Mouse (Mus musculus) forebrain, embryonic 15.5 days (tissue): Measurements from ENCODE around the gene Fam81a. TPM values are rescaled to one million over a fixed set of nuclear protein-coding genes. Genes with fewer than 3 reads are reported as not detected.

Experiments used
- ATAC-seq: fragments of 200-750 bp; cut with Nextera tagmentation; replicated peaks from 2 replicates; pipeline ENCODE4 v1.8.0; 2017; ENCODE audit warnings: mild to moderate bottlenecking, moderate TSS enrichment, moderate library complexity
- H3K27ac ChIP-seq: fragments of 300-500 bp; sonication (generic); replicated peaks from 2 replicates; pipeline ENCODE4 v1.5.1; 2015; ENCODE audit warnings: mild to moderate bottlenecking, inconsistent platforms
- H3K27me3 ChIP-seq: fragments of 300-500 bp; sonication (generic); 2 replicates; pipeline ENCODE4 v1.6.1; 2015; ENCODE audit warnings: inconsistent platforms
- H3K36me3 ChIP-seq: fragments of 300-500 bp; sonication (generic); 2 replicates; pipeline ENCODE4 v1.6.1; 2015; ENCODE audit warnings: mild to moderate bottlenecking, inconsistent platforms
- H3K4me1 ChIP-seq: fragments of 300-500 bp; sonication (generic); 2 replicates; pipeline ENCODE4 v1.6.1; 2015; ENCODE audit warnings: inconsistent platforms
- H3K4me2 ChIP-seq: fragments of 300-500 bp; sonication (generic); replicated peaks from 2 replicates; pipeline ENCODE4 v1.6.1; 2015; ENCODE audit warnings: mild to moderate bottlenecking, inconsistent platforms
- H3K4me3 ChIP-seq: fragments of 300-500 bp; sonication (generic); 2 replicates; pipeline ENCODE4 v1.5.1; 2015; ENCODE audit warnings: mild to moderate bottlenecking, inconsistent platforms
- H3K9ac ChIP-seq: fragments of 300-500 bp; sonication (generic); replicated peaks from 2 replicates; pipeline ENCODE4 v1.6.1; 2015; ENCODE audit warnings: mild to moderate bottlenecking, inconsistent platforms
- H3K9me3 ChIP-seq: fragments of 300-500 bp; sonication (generic); 2 replicates; pipeline ENCODE4 v1.6.1; 2016; ENCODE audit warnings: inconsistent platforms
- WGBS: fragments of 180-500 bp; shearing (Covaris S2); methylation state at CpG from one replicate; pipeline ENCODE4 v1.1.7; 2015; ENCODE audit warnings: mixed read lengths; 5-methylcytosine and 5-hydroxymethylcytosine counted together
- polyA plus RNA-seq: library from polyadenylated mRNA; unstranded; fragments of >200 nt; fragmentation: Nextera tagmentation; extraction: Ambion mirVana; gene quantifications from 2 replicates; pipeline ENCODE4 v1.2.1, GENCODE M21; 2015

The Fam81a gene
- polyA plus RNA-seq, 1 experiment from 2014 or later: 10.5 TPM

- no peaks in the 10 kb centered on the region for H3K4me1 ChIP-seq
- 92% methylated on average over 7 of the region's 7 CpGs for WGBS
Observed at GRCm38 (mm10) chr9:70081767-70082166, 60.6 kb downstream of the Fam81a start.

GRCm38 (mm10) chr9:70080976-70081375 lies 61.4 kb downstream of the Fam81a start:
- no peak overlapping the region for H3K27ac ChIP-seq
- ATAC-seq: no peak
- no peaks in the 10 kb centered on the region for H3K9me3 ChIP-seq
- no peak overlapping the region for H3K4me2 ChIP-seq
- no peaks in the 10 kb centered on the region for H3K27me3 ChIP-seq
- no peak overlapping the region for H3K4me3 ChIP-seq
- H3K4me1 ChIP-seq: no peaks in the 10 kb centered on the region
- no peak overlapping the region for H3K9ac ChIP-seq
- H3K36me3 ChIP-seq: no peaks in the 10 kb centered on the region
- WGBS: 70% methylated on average over 2 of the region's 2 CpGs

More at GRCm38 (mm10) chr9:70081767-70082166, 60.6 kb downstream of the Fam81a start:
- Histone ChIP-seq H3K9me3 (no peaks in the 10 kb centered on the region), H3K4me2 (no peak overlapping the region), H3K9ac (no peak overlapping the region), H3K4me3 (no peak overlapping the region), H3K36me3 (no peaks in the 10 kb centered on the region), H3K27me3 (no peaks in the 10 kb centered on the region), H3K27ac (no peak overlapping the region)
- no peak for ATAC-seq

- Histone ChIP-seq H3K27ac (no peak overlapping the region), H3K9ac (no peak overlapping the region), H3K27me3 (no peaks in the 10 kb centered on the region), H3K4me2 (no peak overlapping the region), H3K4me3 (no peak overlapping the region), H3K4me1 (no peaks in the 10 kb centered on the region), H3K9me3 (no peaks in the 10 kb centered on the region), H3K36me3 (no peaks in the 10 kb centered on the region)
- 90% methylated on average over 9 of the region's 9 CpGs for WGBS
- ATAC-seq: no peak
Observed at GRCm38 (mm10) chr9:70080027-70080800, 62.1 kb downstream of the Fam81a start.

GRCm38 (mm10) chr9:70078034-70078433 lies 64.3 kb downstream of the Fam81a start:
- H3K9ac ChIP-seq: no peak overlapping the region
- H3K36me3 ChIP-seq: no peaks in the 10 kb centered on the region
- H3K4me2 ChIP-seq: no peak overlapping the region
- ATAC-seq: no peak
- H3K4me3 ChIP-seq: no peak overlapping the region
- no peaks in the 10 kb centered on the region for H3K4me1 ChIP-seq
- no peaks in the 10 kb centered on the region for H3K27me3 ChIP-seq
- H3K9me3 ChIP-seq: no peaks in the 10 kb centered on the region
- WGBS: 88% methylated on average over 3 of the region's 3 CpGs
- H3K27ac ChIP-seq: no peak overlapping the region

GRCm38 (mm10) chr9:70077170-70077569 lies 65.2 kb downstream of the Fam81a start:
- no peak overlapping the region for H3K9ac ChIP-seq
- no peak overlapping the region for H3K27ac ChIP-seq
- no peaks in the 10 kb centered on the region for H3K36me3 ChIP-seq
- H3K4me2 ChIP-seq: no peak overlapping the region
- no peaks in the 10 kb centered on the region for H3K27me3 ChIP-seq
- no peaks in the 10 kb centered on the region for H3K9me3 ChIP-seq
- no peak for ATAC-seq
- WGBS: 73% methylated on average over 7 of the region's 7 CpGs
- no peaks in the 10 kb centered on the region for H3K4me1 ChIP-seq
- no peak overlapping the region for H3K4me3 ChIP-seq

GRCm38 (mm10) chr9:70072387-70072786 lies 70.0 kb downstream of the Fam81a start:
- 83% methylated on average over 8 of the region's 8 CpGs for WGBS
- H3K9me3 ChIP-seq: no peaks in the 10 kb centered on the region
- no peak for ATAC-seq
- H3K27ac ChIP-seq: no peak overlapping the region
- no peaks in the 10 kb centered on the region for H3K4me1 ChIP-seq
- no peaks in the 10 kb centered on the region for H3K36me3 ChIP-seq
- no peak overlapping the region for H3K4me2 ChIP-seq
- no peak overlapping the region for H3K4me3 ChIP-seq
- H3K9ac ChIP-seq: no peak overlapping the region
- no peaks in the 10 kb centered on the region for H3K27me3 ChIP-seq

GRCm38 (mm10) chr9:70069961-70070435 lies 72.4 kb downstream of the Fam81a start:
- no peaks in the 10 kb centered on the region for H3K9me3 ChIP-seq
- H3K4me2 ChIP-seq: no peak overlapping the region
- H3K27ac ChIP-seq: no peak overlapping the region
- H3K4me1 ChIP-seq: no peaks in the 10 kb centered on the region
- H3K36me3 ChIP-seq: no peaks in the 10 kb centered on the region
- no peaks in the 10 kb centered on the region for H3K27me3 ChIP-seq
- H3K4me3 ChIP-seq: no peak overlapping the region
- 71% methylated on average over 8 of the region's 8 CpGs for WGBS
- no peak overlapping the region for H3K9ac ChIP-seq
- ATAC-seq: no peak

- no peak overlapping the region for H3K4me3 ChIP-seq
- WGBS: 92% methylated on average over 3 of the region's 3 CpGs
- H3K9me3 ChIP-seq: no peaks in the 10 kb centered on the region
- H3K36me3 ChIP-seq: no peaks in the 10 kb centered on the region
- H3K27me3 ChIP-seq: no peaks in the 10 kb centered on the region
- no peak overlapping the region for H3K4me2 ChIP-seq
- H3K4me1 ChIP-seq: no peaks in the 10 kb centered on the region
- H3K27ac ChIP-seq: no peak overlapping the region
- no peak for ATAC-seq
- H3K9ac ChIP-seq: no peak overlapping the region
Observed at GRCm38 (mm10) chr9:70067497-70067896, 74.9 kb downstream of the Fam81a start.

GRCm38 (mm10) chr9:70062012-70062411 lies 80.3 kb downstream of the Fam81a start:
- no peaks in the 10 kb centered on the region for H3K4me1 ChIP-seq
- H3K36me3 ChIP-seq: no peaks in the 10 kb centered on the region
- H3K9ac ChIP-seq: no peak overlapping the region
- no peaks in the 10 kb centered on the region for H3K9me3 ChIP-seq
- no peak for ATAC-seq
- WGBS: 91% methylated on average over 3 of the region's 3 CpGs
- H3K4me3 ChIP-seq: no peak overlapping the region
- H3K27me3 ChIP-seq: no peaks in the 10 kb centered on the region
- H3K4me2 ChIP-seq: no peak overlapping the region
- no peak overlapping the region for H3K27ac ChIP-seq

- Histone ChIP-seq H3K36me3 (no peaks in the 10 kb centered on the region), H3K9me3 (no peaks in the 10 kb centered on the region), H3K4me3 (no peak overlapping the region), H3K4me1 (no peaks in the 10 kb centered on the region), H3K27me3 (no peaks in the 10 kb centered on the region), H3K9ac (no peak overlapping the region), H3K4me2 (no peak overlapping the region), H3K27ac (no peak overlapping the region)
- WGBS: 30% methylated on average over 3 of the region's 3 CpGs
- no peak for ATAC-seq
Observed at GRCm38 (mm10) chr9:70053411-70053810, 88.9 kb downstream of the Fam81a start.

GRCm38 (mm10) chr9:70052730-70053129 lies 89.6 kb downstream of the Fam81a start:
- H3K9ac ChIP-seq: no peak overlapping the region
- WGBS: 86% methylated on average over 3 of the region's 3 CpGs
- no peak overlapping the region for H3K27ac ChIP-seq
- no peak for ATAC-seq
- no peak overlapping the region for H3K4me3 ChIP-seq
- no peaks in the 10 kb centered on the region for H3K9me3 ChIP-seq
- H3K4me2 ChIP-seq: no peak overlapping the region
- H3K4me1 ChIP-seq: no peaks in the 10 kb centered on the region
- no peaks in the 10 kb centered on the region for H3K27me3 ChIP-seq
- H3K36me3 ChIP-seq: no peaks in the 10 kb centered on the region

GRCm38 (mm10) chr9:70049839-70050238 lies 92.5 kb downstream of the Fam81a start:
- no peak for ATAC-seq
- H3K4me3 ChIP-seq: no peak overlapping the region
- no peaks in the 10 kb centered on the region for H3K36me3 ChIP-seq
- H3K27me3 ChIP-seq: no peaks in the 10 kb centered on the region
- H3K4me1 ChIP-seq: no peaks in the 10 kb centered on the region
- H3K9ac ChIP-seq: no peak overlapping the region
- no peak overlapping the region for H3K27ac ChIP-seq
- H3K4me2 ChIP-seq: no peak overlapping the region
- WGBS: 44% methylated on average over 8 of the region's 8 CpGs
- no peaks in the 10 kb centered on the region for H3K9me3 ChIP-seq

GRCm38 (mm10) chr9:70049416-70049783 lies 93.0 kb downstream of the Fam81a start:
- H3K27ac ChIP-seq: no peak overlapping the region
- no peaks in the 10 kb centered on the region for H3K27me3 ChIP-seq
- ATAC-seq: no peak
- no peaks in the 10 kb centered on the region for H3K9me3 ChIP-seq
- H3K4me1 ChIP-seq: no peaks in the 10 kb centered on the region
- no peak overlapping the region for H3K9ac ChIP-seq
- 23% methylated on average over 3 of the region's 3 CpGs for WGBS
- H3K4me2 ChIP-seq: no peak overlapping the region
- H3K4me3 ChIP-seq: no peak overlapping the region
- no peaks in the 10 kb centered on the region for H3K36me3 ChIP-seq
